Mouse (Mus musculus) hindbrain, embryonic 11.5 days (tissue): ENCODE results near the gene Mctp1. TPM values are rescaled to one million over a fixed set of nuclear protein-coding genes. Genes with fewer than 3 reads are reported as not detected.
A peak's percentile ranks its signal among the peaks of the same experiment; 100 is the strongest.

ENCODE experiments used
- ATAC-seq: fragments of 200-750 bp; cut with Nextera tagmentation; 2 replicates; pipeline ENCODE4 v1.8.0; 2017; ENCODE audit warnings: mild to moderate bottlenecking, moderate TSS enrichment, moderate library complexity; ENCODE audit not compliant: low FRiP score
- DNase-seq: peaks from one replicate; pipeline ENCODE4 v3.0.0-alpha.2; 2015; ENCODE audit warnings: low spot score
- H3K27ac ChIP-seq: fragments of 300-500 bp; sonication (generic); 2 replicates; pipeline ENCODE4 v1.5.1; 2014; ENCODE audit warnings: mild to moderate bottlenecking, low read depth, low read length
- H3K27me3 ChIP-seq: fragments of 300-500 bp; sonication (generic); 2 replicates; pipeline ENCODE4 v1.6.1; 2014; ENCODE audit warnings: mild to moderate bottlenecking, low read length, moderate library complexity, mixed read lengths; ENCODE audit not compliant: control insufficient read depth, insufficient read depth
- H3K36me3 ChIP-seq: fragments of 300-500 bp; sonication (generic); 2 replicates; pipeline ENCODE4 v1.6.1; 2014; ENCODE audit warnings: mild to moderate bottlenecking, low read length, moderate library complexity, mixed read lengths; ENCODE audit not compliant: control insufficient read depth, insufficient read depth
- H3K4me1 ChIP-seq: fragments of 300-500 bp; sonication (generic); replicated peaks from 2 replicates; pipeline ENCODE4 v1.6.1; 2014; ENCODE audit warnings: low read length, mixed read lengths; ENCODE audit not compliant: control insufficient read depth, insufficient read depth
- H3K4me2 ChIP-seq: fragments of 300-500 bp; sonication (generic); replicated peaks from 2 replicates; pipeline ENCODE4 v1.6.1; 2014; ENCODE audit warnings: mild to moderate bottlenecking, low read depth, low read length
- H3K4me3 ChIP-seq: fragments of 300-500 bp; sonication (generic); 2 replicates; pipeline ENCODE4 v1.5.1; 2014; ENCODE audit warnings: low read depth, low read length
- H3K9ac ChIP-seq: fragments of 300-500 bp; sonication (generic); 2 replicates; pipeline ENCODE4 v1.6.1; 2014; ENCODE audit warnings: low read depth, low read length
- H3K9me3 ChIP-seq: fragments of 300-500 bp; sonication (generic); 2 replicates; pipeline ENCODE4 v1.6.1; 2016; ENCODE audit warnings: low read length; ENCODE audit not compliant: control insufficient read depth
- WGBS: fragments of 180-500 bp; shearing (Covaris S2); extraction: QIAGEN DNeasy Blood & Tissue Kit; methylation state at CpG from one replicate; pipeline ENCODE4 v1.1.7; 2014; 5-methylcytosine and 5-hydroxymethylcytosine counted together
- polyA plus RNA-seq: library from polyadenylated mRNA; unstranded; fragments of >200 nt; fragmentation: Nextera tagmentation; extraction: Ambion mirVana; gene quantifications from 2 replicates; pipeline ENCODE4 v1.2.1, GENCODE M21; 2014

The Mctp1 gene
- polyA plus RNA-seq, 1 experiment from 2014 or later, result 3.4 TPM

GRCm38 (mm10) chr13:76802051-76802728 lies 417.9 kb downstream of the Mctp1 start:
- H3K36me3 ChIP-seq, result no peaks in the 10 kb centered on the region
- ATAC-seq (peak; percentile 84), DNase-seq (peak; percentile 72)

GRCm38 (mm10) chr13:76802926-76803325 lies 418.6 kb downstream of the Mctp1 start:
- no peak for ATAC-seq
- WGBS, result 87% methylated on average over 9 of the region's 9 CpGs

More at GRCm38 (mm10) chr13:76802051-76802728, 417.9 kb downstream of the Mctp1 start:
- H3K27ac ChIP-seq, result no peak overlapping the region
- H3K4me2 ChIP-seq, result no peak overlapping the region
- H3K9me3 ChIP-seq, result no peaks in the 10 kb centered on the region
- H3K9ac ChIP-seq, result no peak overlapping the region
- H3K4me1 ChIP-seq, result no peaks in the 10 kb centered on the region
- H3K4me3 ChIP-seq, result no peak overlapping the region
- WGBS, result 43% methylated on average over 3 of the region's 3 CpGs
- no peaks in the 10 kb centered on the region for H3K27me3 ChIP-seq

GRCm38 (mm10) chr13:76803799-76804198 lies 419.5 kb downstream of the Mctp1 start:
- Histone ChIP-seq H3K36me3 (no peaks in the 10 kb centered on the region), H3K27me3 (no peaks in the 10 kb centered on the region), H3K27ac (no peak overlapping the region), H3K4me3 (no peak overlapping the region), H3K9ac (no peak overlapping the region), H3K4me2 (no peak overlapping the region), H3K9me3 (no peaks in the 10 kb centered on the region), H3K4me1 (no peaks in the 10 kb centered on the region)
- 64% methylated on average over 6 of the region's 6 CpGs for WGBS
- ATAC-seq, result peak; percentile 76
- DNase-seq, result no peak

More at GRCm38 (mm10) chr13:76802926-76803325, 418.6 kb downstream of the Mctp1 start:
- Histone ChIP-seq H3K27ac (no peak overlapping the region), H3K4me2 (no peak overlapping the region), H3K36me3 (no peaks in the 10 kb centered on the region), H3K4me3 (no peak overlapping the region), H3K9ac (no peak overlapping the region), H3K27me3 (no peaks in the 10 kb centered on the region), H3K4me1 (no peaks in the 10 kb centered on the region), H3K9me3 (no peaks in the 10 kb centered on the region)
- DNase-seq, result no peak

- Histone ChIP-seq H3K4me3 (no peak overlapping the region), H3K9me3 (no peaks in the 10 kb centered on the region), H3K9ac (no peak overlapping the region), H3K4me1 (0 out of 2 replicates have a peak, but pooled peaks cover 2% of the 10 kb centered on the region), H3K36me3 (no peaks in the 10 kb centered on the region), H3K4me2 (no peak overlapping the region), H3K27me3 (no peaks in the 10 kb centered on the region), H3K27ac (no peak overlapping the region)
- DNase-seq (no peak), ATAC-seq (no peak)
- 48% methylated on average over 1 of the region's 1 CpGs for WGBS
Observed at GRCm38 (mm10) chr13:76808871-76809390, 424.6 kb downstream of the Mctp1 start.

- Histone ChIP-seq H3K4me1 (0 out of 2 replicates have a peak, but pooled peaks cover 2% of the 10 kb centered on the region), H3K4me3 (no peak overlapping the region), H3K9me3 (no peaks in the 10 kb centered on the region), H3K27ac (peak overlapping the region; percentile 2; the same call in 1 of the 2 replicates), H3K36me3 (no peaks in the 10 kb centered on the region), H3K4me2 (no peak overlapping the region), H3K27me3 (no peaks in the 10 kb centered on the region), H3K9ac (no peak overlapping the region)
- DNase-seq (no peak), ATAC-seq (peak; percentile 13; the same call in 1 of the 2 replicates)
- 7% methylated on average over 2 of the region's 2 CpGs for WGBS
Observed at GRCm38 (mm10) chr13:76809802-76810201, 425.5 kb downstream of the Mctp1 start.

GRCm38 (mm10) chr13:76810496-76810939 lies 426.2 kb downstream of the Mctp1 start:
- DNase-seq, result peak; percentile 84
- H3K27ac ChIP-seq, result no peak overlapping the region; the same call in 1 of the 2 replicates
- H3K27me3 ChIP-seq, result no peaks in the 10 kb centered on the region

GRCm38 (mm10) chr13:76823083-76823482 lies 438.7 kb downstream of the Mctp1 start:
- no peak overlapping the region for H3K4me2 ChIP-seq
- no peak for DNase-seq

More at GRCm38 (mm10) chr13:76810496-76810939, 426.2 kb downstream of the Mctp1 start:
- Histone ChIP-seq H3K36me3 (no peaks in the 10 kb centered on the region), H3K4me2 (0 out of 2 replicates have a peak overlapping the region, but pooled peaks have one; percentile 5), H3K9me3 (no peaks in the 10 kb centered on the region), H3K4me3 (no peak overlapping the region), H3K4me1 (0 out of 2 replicates have a peak, but pooled peaks cover 2% of the 10 kb centered on the region), H3K9ac (no peak overlapping the region)
- 0% methylated on average over 7 of the region's 7 CpGs for WGBS
- peak; percentile 97 for ATAC-seq

GRCm38 (mm10) chr13:76824932-76825694 lies 440.8 kb downstream of the Mctp1 start:
- DNase-seq, result peak; percentile 72
- Histone ChIP-seq H3K36me3 (no peaks in the 10 kb centered on the region), H3K9ac (no peak overlapping the region), H3K4me1 (no peaks in the 10 kb centered on the region), H3K4me2 (no peak overlapping the region; the same call in 1 of the 2 replicates), H3K4me3 (no peak overlapping the region), H3K9me3 (no peaks in the 10 kb centered on the region), H3K27me3 (no peaks in the 10 kb centered on the region), H3K27ac (0 out of 2 replicates have a peak overlapping the region, but pooled peaks have one; percentile 4)
- 19% methylated on average over 10 of the region's 10 CpGs for whole genome bisulfite sequencing
- peak; percentile 73 for ATAC-seq

More at GRCm38 (mm10) chr13:76823083-76823482, 438.7 kb downstream of the Mctp1 start:
- Histone ChIP-seq H3K4me3 (no peak overlapping the region), H3K36me3 (no peaks in the 10 kb centered on the region), H3K9me3 (no peaks in the 10 kb centered on the region), H3K9ac (no peak overlapping the region), H3K27me3 (no peaks in the 10 kb centered on the region), H3K27ac (no peak overlapping the region), H3K4me1 (no peaks in the 10 kb centered on the region)
- 50% methylated on average over 3 of the region's 3 CpGs for WGBS
- no peak for ATAC-seq
